Mouse (Mus musculus) testis, adult 2 months (tissue): ENCODE measurements around the gene Gm11562.

Experiments used
- CTCF ChIP-seq: fragments of 200-500 bp; IDR thresholded peaks from 2 replicates; pipeline ENCODE4 v1.5.1; 2012; ENCODE audit warnings: low read depth, mild to moderate bottlenecking, inconsistent platforms, low read length, moderate library complexity; ENCODE audit not compliant: control insufficient read depth, insufficient read depth, insufficient replicate concordance
- POLR2A ChIP-seq: fragments of 200-500 bp; IDR thresholded peaks from 2 replicates; pipeline ENCODE4 v1.6.1; 2012; ENCODE audit warnings: low read depth, mild to moderate bottlenecking, inconsistent platforms, low read length, moderate library complexity; ENCODE audit not compliant: control insufficient read depth

DNA sequence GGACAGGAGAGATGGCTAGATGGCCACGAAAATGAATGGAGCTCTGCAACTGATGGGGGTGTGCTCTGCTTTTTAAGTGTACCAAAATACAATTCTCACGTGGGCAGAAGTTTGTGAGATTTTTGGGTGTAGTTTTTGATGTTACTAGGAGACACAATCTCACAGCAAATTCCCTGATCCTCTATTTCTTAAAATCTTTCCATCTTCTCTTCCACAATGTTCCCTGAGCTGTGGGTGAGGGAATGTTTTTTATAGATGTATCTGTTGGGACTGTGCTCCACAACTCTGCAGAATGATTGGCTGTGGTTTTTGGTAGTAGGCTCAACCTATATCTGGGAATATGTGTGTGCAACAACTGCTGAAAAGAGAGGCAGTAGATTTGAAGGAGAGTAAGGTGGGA, 13.1 kb upstream of the Gm11562 start:
- TF ChIP-seq POLR2A (no peak), CTCF (no peak)
